Mouse (Mus musculus): ENCODE measurements around the gene Nxpe5. TPM values are rescaled to one million over a fixed set of nuclear protein-coding genes. Genes with fewer than 3 reads are reported as not detected.

Nxpe5 gene
- polyA plus RNA-seq, 1 experiment from 2014 or later: not detected

DNA sequence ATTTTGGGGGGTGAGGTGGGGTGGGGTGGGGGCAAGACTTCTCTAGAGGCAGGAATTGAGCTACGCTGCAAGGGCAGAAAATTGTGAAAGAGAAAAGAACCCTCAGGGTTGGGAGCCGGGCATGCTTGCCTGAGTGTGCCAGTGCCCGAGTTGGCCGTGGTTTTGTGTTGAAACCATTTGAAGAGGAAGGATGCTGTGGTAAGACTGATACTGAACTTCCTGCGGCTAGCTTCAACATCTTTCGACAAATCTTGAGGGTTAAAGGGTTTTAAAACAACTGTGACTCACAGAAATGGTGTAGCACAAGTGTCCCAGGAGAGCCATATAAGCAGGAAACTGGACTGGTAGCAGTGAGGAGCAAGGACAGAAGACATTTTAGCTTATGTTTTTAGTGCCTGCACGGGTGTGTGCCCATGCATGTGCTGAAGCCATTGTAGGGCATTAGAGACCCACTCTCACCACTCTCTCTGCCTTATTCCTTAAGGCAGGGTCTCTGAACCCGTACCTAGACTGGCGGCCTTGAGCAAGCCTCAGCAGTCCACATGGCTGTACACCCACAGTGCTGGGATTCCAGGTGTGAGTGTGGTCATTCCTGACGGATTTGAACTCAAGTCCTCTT is 31.4 kb downstream of the Nxpe5 start:
- Histone ChIP-seq H3K4me3 (ENCODE audit: low read depth, low read length) (no peak overlapping the region), H3K27me3 (ENCODE audit: control insufficient read depth, insufficient read depth, low read length) (no peaks in the 10 kb centered on the region)

DNA sequence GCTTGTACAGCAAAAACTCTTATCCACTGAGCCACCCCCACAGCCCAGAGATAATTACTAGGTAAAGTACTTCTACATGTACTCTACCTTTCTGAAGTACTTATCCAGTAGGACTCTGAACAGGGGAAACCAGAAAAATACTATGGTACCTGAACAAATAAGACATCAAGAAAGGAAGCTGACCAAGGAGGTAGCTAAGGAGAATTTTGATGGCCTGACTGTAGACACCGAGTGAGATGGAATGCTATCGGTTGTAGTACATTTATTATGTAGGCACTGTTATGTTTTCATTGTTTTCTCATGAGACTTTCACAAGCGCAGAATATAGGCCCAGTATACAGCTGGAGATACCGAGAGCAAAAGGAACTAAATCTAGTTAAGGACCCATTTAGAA is 31.9 kb downstream of the Nxpe5 start:
- no peak for ATAC-seq (ENCODE audit: insufficient number of reproducible peaks, insufficient read depth, low FRiP score, low read depth)
- no peak overlapping the region for H3K4me2 ChIP-seq (replicated peaks; ENCODE audit: low read depth, low read length)
- H3K36me3 ChIP-seq (ENCODE audit: control insufficient read depth, insufficient read depth, low read length): peaks cover 30% of the 10 kb centered on the region
- no peak overlapping the region for H3K27ac ChIP-seq (ENCODE audit: low read length)
- H3K27me3 ChIP-seq (ENCODE audit: control insufficient read depth, insufficient read depth, low read length): no peaks in the 10 kb centered on the region
- H3K4me3 ChIP-seq (ENCODE audit: low read depth, low read length): no peak overlapping the region
- H3K9me3 ChIP-seq (ENCODE audit: control insufficient read depth, low read depth, low read length): no peaks in the 10 kb centered on the region
- peaks cover 5% of the 10 kb centered on the region; the same call in 1 of the 2 replicates for H3K4me1 ChIP-seq (ENCODE audit: control insufficient read depth, insufficient read depth, low read length)
- H3K9ac ChIP-seq (replicated peaks; ENCODE audit: low read depth, low read length): no peak overlapping the region
- WGBS: 89% methylated on average over 4 of the region's 4 CpGs

More for the DNA sequence above, 31.4 kb downstream of the Nxpe5 start:
- Histone ChIP-seq H3K4me2 (replicated peaks; ENCODE audit: low read depth, low read length) (no peak overlapping the region), H3K9ac (replicated peaks; ENCODE audit: low read depth, low read length) (no peak overlapping the region), H3K27ac (ENCODE audit: low read length) (no peak overlapping the region), H3K4me1 (ENCODE audit: control insufficient read depth, insufficient read depth, low read length) (no peaks in the 10 kb centered on the region), H3K36me3 (ENCODE audit: control insufficient read depth, insufficient read depth, low read length) (peaks cover 30% of the 10 kb centered on the region), H3K9me3 (ENCODE audit: control insufficient read depth, low read depth, low read length) (no peaks in the 10 kb centered on the region)
- no peak for ATAC-seq (ENCODE audit: insufficient number of reproducible peaks, insufficient read depth, low FRiP score, low read depth)
- 81% methylated on average over 10 of the region's 10 CpGs for WGBS

DNA sequence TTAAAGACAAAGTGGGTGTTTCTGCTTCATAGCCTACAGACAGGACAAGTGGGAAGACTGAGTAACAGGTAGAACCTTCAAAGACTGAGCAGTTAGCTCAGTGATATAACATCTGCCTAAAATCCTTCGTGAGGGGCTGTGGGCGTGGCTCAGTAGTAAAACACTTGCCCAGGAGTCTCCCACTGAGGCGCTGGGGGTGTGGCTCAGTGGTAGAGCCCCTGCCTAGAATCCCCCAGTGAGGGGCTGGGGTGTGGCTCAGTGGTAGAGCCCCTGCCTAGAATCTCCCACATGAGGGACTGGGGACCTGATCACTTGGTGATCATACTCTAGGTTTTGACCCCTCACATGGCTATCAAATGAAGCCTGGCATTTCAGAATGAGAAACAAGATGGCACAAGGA is 32.4 kb downstream of the Nxpe5 start:
- Histone ChIP-seq H3K4me3 (ENCODE audit: low read depth, low read length) (no peak overlapping the region), H3K4me1 (ENCODE audit: control insufficient read depth, insufficient read depth, low read length) (peaks cover 9% of the 10 kb centered on the region; the same call in 1 of the 2 replicates), H3K36me3 (ENCODE audit: control insufficient read depth, insufficient read depth, low read length) (peaks cover 30% of the 10 kb centered on the region), H3K4me2 (replicated peaks; ENCODE audit: low read depth, low read length) (no peak overlapping the region), H3K27ac (ENCODE audit: low read length) (no peak overlapping the region), H3K27me3 (ENCODE audit: control insufficient read depth, insufficient read depth, low read length) (no peaks in the 10 kb centered on the region), H3K9me3 (ENCODE audit: control insufficient read depth, low read depth, low read length) (no peaks in the 10 kb centered on the region), H3K9ac (replicated peaks; ENCODE audit: low read depth, low read length) (no peak overlapping the region)
- no peak for ATAC-seq (ENCODE audit: insufficient number of reproducible peaks, insufficient read depth, low FRiP score, low read depth)
- WGBS: 76% methylated on average over 3 of the region's 3 CpGs

DNA sequence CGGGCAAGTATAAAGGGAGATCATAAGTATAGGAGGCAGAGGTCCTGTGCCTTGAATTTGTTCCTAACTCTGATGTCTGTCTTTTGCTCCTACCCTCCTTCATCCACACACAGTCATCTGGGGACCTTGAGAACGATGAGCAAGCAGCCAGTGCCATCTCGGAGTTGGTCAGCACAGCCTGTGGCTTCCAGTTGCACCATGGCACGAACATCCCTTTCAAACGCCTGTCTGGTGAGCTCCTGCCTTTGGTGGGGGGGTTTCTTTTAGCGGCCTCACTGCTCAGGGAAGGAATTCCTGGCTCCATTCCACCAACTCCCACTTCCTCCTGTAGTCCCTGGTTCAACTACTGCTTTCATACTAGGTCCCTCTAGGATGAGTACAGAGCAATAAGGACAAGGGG is 32.8 kb downstream of the Nxpe5 start:
- 88% methylated on average over 6 of the region's 6 CpGs for WGBS
- no peak for ATAC-seq (ENCODE audit: insufficient number of reproducible peaks, insufficient read depth, low FRiP score, low read depth)

DNA sequence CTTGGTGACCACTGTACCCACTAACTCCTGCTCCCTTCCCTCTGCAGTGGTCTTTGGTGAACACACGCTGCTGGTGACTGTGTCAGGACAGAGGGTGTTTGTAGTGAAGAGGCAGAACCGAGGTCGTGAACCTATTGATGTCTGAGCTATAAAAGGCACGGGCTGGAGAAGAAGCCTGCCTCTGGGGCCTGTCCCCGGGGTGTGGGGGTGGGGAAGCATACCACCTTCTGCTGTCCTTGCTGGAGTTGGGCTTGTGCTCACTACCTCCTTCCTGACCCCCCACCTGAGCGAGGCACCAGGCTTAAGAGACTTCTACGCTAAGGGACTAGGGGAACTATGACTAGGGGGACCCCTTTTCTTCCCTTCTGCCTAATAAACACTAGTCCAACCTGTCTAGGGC is 33.3 kb downstream of the Nxpe5 start:
- Histone ChIP-seq H3K27me3 (ENCODE audit: control insufficient read depth, insufficient read depth, low read length) (no peaks in the 10 kb centered on the region), H3K9me3 (ENCODE audit: control insufficient read depth, low read depth, low read length) (no peaks in the 10 kb centered on the region), H3K4me3 (ENCODE audit: low read depth, low read length) (no peak overlapping the region), H3K36me3 (ENCODE audit: control insufficient read depth, insufficient read depth, low read length) (peaks cover 30% of the 10 kb centered on the region), H3K9ac (replicated peaks; ENCODE audit: low read depth, low read length) (no peak overlapping the region), H3K27ac (ENCODE audit: low read length) (no peak overlapping the region), H3K4me2 (replicated peaks; ENCODE audit: low read depth, low read length) (no peak overlapping the region), H3K4me1 (ENCODE audit: control insufficient read depth, insufficient read depth, low read length) (peaks cover 10% of the 10 kb centered on the region; the same call in 1 of the 2 replicates)
- no peak for ATAC-seq (ENCODE audit: insufficient number of reproducible peaks, insufficient read depth, low FRiP score, low read depth)
- 68% methylated on average over 7 of the region's 7 CpGs for WGBS

More for the DNA sequence above, 32.8 kb downstream of the Nxpe5 start:
- Histone ChIP-seq H3K36me3 (ENCODE audit: control insufficient read depth, insufficient read depth, low read length) (peaks cover 30% of the 10 kb centered on the region), H3K9ac (replicated peaks; ENCODE audit: low read depth, low read length) (no peak overlapping the region), H3K9me3 (ENCODE audit: control insufficient read depth, low read depth, low read length) (no peaks in the 10 kb centered on the region), H3K4me1 (ENCODE audit: control insufficient read depth, insufficient read depth, low read length) (peaks cover 10% of the 10 kb centered on the region; the same call in 1 of the 2 replicates), H3K4me2 (replicated peaks; ENCODE audit: low read depth, low read length) (no peak overlapping the region), H3K27ac (ENCODE audit: low read length) (no peak overlapping the region), H3K4me3 (ENCODE audit: low read depth, low read length) (no peak overlapping the region), H3K27me3 (ENCODE audit: control insufficient read depth, insufficient read depth, low read length) (no peaks in the 10 kb centered on the region)

DNA sequence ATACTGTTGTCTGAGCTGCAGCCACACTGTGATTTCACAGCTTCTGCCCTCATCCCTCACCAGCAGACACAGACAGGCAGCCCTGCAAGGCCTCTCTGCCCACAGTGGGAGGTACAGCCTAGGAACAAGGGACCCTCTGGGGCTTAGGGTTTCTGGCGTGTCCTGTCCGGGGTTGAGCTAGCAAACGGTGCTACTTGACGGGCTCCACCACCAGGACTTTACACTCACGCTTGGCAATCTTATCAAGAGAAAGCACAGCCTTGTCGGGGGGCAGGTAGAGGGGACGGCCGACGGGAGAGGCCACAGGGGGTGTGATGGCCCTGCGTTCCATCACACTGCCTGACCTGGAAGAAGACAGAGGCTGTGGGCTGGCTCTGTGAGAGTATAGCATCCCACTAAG is 34.4 kb downstream of the Nxpe5 start:
- H3K4me3 ChIP-seq (ENCODE audit: low read depth, low read length): no peak overlapping the region
- no peak overlapping the region for H3K9ac ChIP-seq (replicated peaks; ENCODE audit: low read depth, low read length)
- no peak overlapping the region for H3K4me2 ChIP-seq (replicated peaks; ENCODE audit: low read depth, low read length)
- ATAC-seq (ENCODE audit: insufficient number of reproducible peaks, insufficient read depth, low FRiP score, low read depth): no peak
- H3K36me3 ChIP-seq (ENCODE audit: control insufficient read depth, insufficient read depth, low read length): peaks cover 30% of the 10 kb centered on the region
- no peaks in the 10 kb centered on the region for H3K9me3 ChIP-seq (ENCODE audit: control insufficient read depth, low read depth, low read length)
- H3K27me3 ChIP-seq (ENCODE audit: control insufficient read depth, insufficient read depth, low read length): no peaks in the 10 kb centered on the region
- no peak overlapping the region for H3K27ac ChIP-seq (ENCODE audit: low read length)
- 70% methylated on average over 10 of the region's 10 CpGs for WGBS
- peaks cover 18% of the 10 kb centered on the region; the same call in 1 of the 2 replicates for H3K4me1 ChIP-seq (ENCODE audit: control insufficient read depth, insufficient read depth, low read length)

DNA sequence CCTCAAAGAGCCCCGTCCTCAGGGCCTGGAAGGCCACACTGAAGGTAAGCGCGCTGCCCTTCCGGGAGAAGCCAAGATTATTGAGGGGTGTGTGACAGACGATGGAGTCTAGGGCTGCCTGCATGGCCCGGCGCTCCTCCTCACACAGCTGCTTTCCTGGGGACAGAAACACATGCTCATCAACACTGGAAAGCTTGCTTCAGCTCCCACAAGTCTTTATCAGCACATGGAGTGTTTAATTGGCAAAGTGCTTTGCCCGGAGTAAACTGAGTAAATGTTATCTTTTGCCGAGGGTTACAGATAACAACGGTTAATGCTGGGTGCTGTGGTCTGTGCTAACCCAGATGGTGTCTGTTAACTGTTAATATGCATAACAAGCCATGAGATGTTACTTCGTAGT is 35.1 kb downstream of the Nxpe5 start:
- Histone ChIP-seq H3K4me1 (ENCODE audit: control insufficient read depth, insufficient read depth, low read length) (peaks cover 18% of the 10 kb centered on the region; the same call in 1 of the 2 replicates), H3K27me3 (ENCODE audit: control insufficient read depth, insufficient read depth, low read length) (no peaks in the 10 kb centered on the region), H3K36me3 (ENCODE audit: control insufficient read depth, insufficient read depth, low read length) (peaks cover 31% of the 10 kb centered on the region), H3K27ac (ENCODE audit: low read length) (no peak overlapping the region), H3K4me3 (ENCODE audit: low read depth, low read length) (no peak overlapping the region), H3K9ac (replicated peaks; ENCODE audit: low read depth, low read length) (no peak overlapping the region), H3K9me3 (ENCODE audit: control insufficient read depth, low read depth, low read length) (no peaks in the 10 kb centered on the region), H3K4me2 (replicated peaks; ENCODE audit: low read depth, low read length) (no peak overlapping the region)
- no peak for ATAC-seq (ENCODE audit: insufficient number of reproducible peaks, insufficient read depth, low FRiP score, low read depth)
- 77% methylated on average over 11 of the region's 11 CpGs for WGBS

DNA sequence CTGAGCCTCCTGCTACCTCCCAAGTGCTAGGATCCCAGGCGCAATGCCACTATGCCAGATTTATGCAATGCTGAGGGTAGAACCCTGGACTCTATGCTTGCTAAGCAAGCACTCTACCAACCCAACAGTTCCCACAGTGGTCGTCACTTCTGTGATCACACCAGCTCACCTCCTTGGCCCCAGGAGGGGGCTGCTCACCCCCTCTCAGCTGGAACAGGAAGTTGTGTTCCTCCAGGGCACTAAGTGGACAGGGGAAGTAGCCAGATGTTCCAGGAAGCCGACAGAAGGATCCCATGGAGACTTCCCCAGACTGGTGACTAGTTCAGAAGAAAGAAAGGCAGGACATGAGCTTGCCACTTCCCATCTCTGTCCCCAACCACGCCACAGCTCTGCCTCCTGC is 36.3 kb downstream of the Nxpe5 start:
- H3K27me3 ChIP-seq (ENCODE audit: control insufficient read depth, insufficient read depth, low read length): no peaks in the 10 kb centered on the region
- 73% methylated on average over 4 of the region's 4 CpGs for WGBS
- H3K9me3 ChIP-seq (ENCODE audit: control insufficient read depth, low read depth, low read length): no peaks in the 10 kb centered on the region
- no peak overlapping the region for H3K27ac ChIP-seq (ENCODE audit: low read length)
- peaks cover 32% of the 10 kb centered on the region for H3K36me3 ChIP-seq (ENCODE audit: control insufficient read depth, insufficient read depth, low read length)
- no peak overlapping the region for H3K4me3 ChIP-seq (ENCODE audit: low read depth, low read length)
- H3K4me1 ChIP-seq (ENCODE audit: control insufficient read depth, insufficient read depth, low read length): peaks cover 18% of the 10 kb centered on the region; the same call in 1 of the 2 replicates
- H3K9ac ChIP-seq (replicated peaks; ENCODE audit: low read depth, low read length): no peak overlapping the region
- ATAC-seq (ENCODE audit: insufficient number of reproducible peaks, insufficient read depth, low FRiP score, low read depth): no peak
- H3K4me2 ChIP-seq (replicated peaks; ENCODE audit: low read depth, low read length): no peak overlapping the region

Measured in stomach, embryonic 14.5 days (tissue).